Comparison of ENCODE assay signal across 18 mouse cellular contexts in the genomic region with DNA sequence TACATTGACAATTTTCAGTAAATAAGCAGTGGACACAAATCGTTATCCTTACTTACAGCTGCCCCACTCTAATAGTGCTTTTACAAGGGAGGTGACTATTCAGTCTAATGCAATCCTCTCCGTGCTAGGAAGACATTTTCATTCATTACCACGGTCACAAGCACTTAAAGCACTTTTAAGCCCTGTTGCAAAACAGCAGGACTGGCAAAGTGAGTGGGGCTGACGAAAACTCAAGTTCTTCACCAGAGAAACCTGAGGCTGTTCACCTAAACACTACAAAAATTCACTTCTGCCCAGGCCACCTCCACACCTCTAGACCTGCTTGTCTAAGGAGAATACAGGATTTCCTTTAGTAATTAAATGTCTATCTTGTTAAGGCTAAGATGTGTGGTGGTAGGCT.
DNase-seq lines count a peak whose midpoint lies in the region; ATAC-seq and TF ChIP-seq lines count a peak whose summit lies in the region.
"Had no signal": no experiment of that assay in that cellular context is flagged by ENCODE, and none has a peak within 500 bp of the region (broad histone marks: within the 10 kb centered on the region; RNA-seq: fewer than 3 reads in every experiment).

No protein-coding gene starts in this region.

- H3K9me3 ChIP-seq in forebrain, embryonic 12.5 days: no peaks in the 10 kb centered on the region
- no peaks in the 10 kb centered on the region for H3K9me3 ChIP-seq in forebrain, postnatal 0 days (ENCODE audit: low read length)
- H3K9me3 ChIP-seq in hindbrain, embryonic 10.5 days: no peaks in the 10 kb centered on the region
- H3K9me3 ChIP-seq: embryonic facial prominence, embryonic 10.5 days; embryonic facial prominence, embryonic 12.5 days had no signal

- H3K4me2 ChIP-seq in forebrain, embryonic 12.5 days: no peak overlapping the region
- H3K4me2 ChIP-seq in forebrain, postnatal 0 days (ENCODE audit: low read depth): no peak overlapping the region
- H3K4me2 ChIP-seq: embryonic facial prominence, embryonic 12.5 days had no signal

- H3K4me3 ChIP-seq in forebrain, embryonic 12.5 days (replicated peaks): no peak overlapping the region
- no peak overlapping the region for H3K4me3 ChIP-seq in forebrain, postnatal 0 days (ENCODE audit: low read depth, low read length)
- no peak overlapping the region for H3K4me3 ChIP-seq in hindbrain, embryonic 10.5 days
- H3K4me3 ChIP-seq: embryonic facial prominence, embryonic 10.5 days; embryonic facial prominence, embryonic 12.5 days had no signal

- H3K36me3 ChIP-seq in forebrain, embryonic 12.5 days (replicated peaks): no peaks in the 10 kb centered on the region
- no peaks in the 10 kb centered on the region for H3K36me3 ChIP-seq in forebrain, postnatal 0 days (ENCODE audit: insufficient read depth)
- H3K36me3 ChIP-seq in hindbrain, embryonic 10.5 days: no peaks in the 10 kb centered on the region
- H3K36me3 ChIP-seq: embryonic facial prominence, embryonic 10.5 days; embryonic facial prominence, embryonic 12.5 days had no signal

- no peak for ATAC-seq in forebrain, embryonic 12.5 days (ENCODE audit: low FRiP score)
- no peak for ATAC-seq in forebrain, postnatal 0 days
- ATAC-seq: forebrain, embryonic 14.5 days; forebrain, embryonic 16.5 days had no signal

- DNase-seq in forebrain, postnatal 0 days: no peak
- peak; percentile 23 for DNase-seq in lung, postnatal 25 days (ENCODE audit: low spot score)
- DNase-seq in lung, postnatal 4 days: no peak
- DNase-seq in brain, embryonic 14.5 days (ENCODE audit: low read depth): peak; percentile 45
- no peak for DNase-seq in hindbrain, embryonic 10.5 days (ENCODE audit: low spot score)
- DNase-seq: adrenal gland, adult 2 months; adrenal gland, postnatal 10 days; adrenal gland, postnatal 25 days; cerebellum, adult 11-12 months; cerebellum, adult 2 months; cerebellum, adult 9-10 months; cerebellum, postnatal 10 days; cerebellum, postnatal 25 days had no signal

- H3K27me3 ChIP-seq in forebrain, embryonic 12.5 days: no peaks in the 10 kb centered on the region
- no peaks in the 10 kb centered on the region for H3K27me3 ChIP-seq in forebrain, postnatal 0 days (ENCODE audit: insufficient read depth, low read length)
- H3K27me3 ChIP-seq in hindbrain, embryonic 10.5 days (ENCODE audit: insufficient read depth, poor library complexity, severe bottlenecking): no peaks in the 10 kb centered on the region
- H3K27me3 ChIP-seq: embryonic facial prominence, embryonic 12.5 days had no signal

- H3K4me1 ChIP-seq in forebrain, embryonic 12.5 days: peaks cover 35% of the 10 kb centered on the region
- H3K4me1 ChIP-seq in forebrain, postnatal 0 days (ENCODE audit: insufficient read depth): no peaks in the 10 kb centered on the region; the same call in 1 of the 2 replicates
- peaks cover 24% of the 10 kb centered on the region for H3K4me1 ChIP-seq in hindbrain, embryonic 10.5 days (replicated peaks)

- peak overlapping the region; percentile 36; the same call in 1 of the 2 replicates for H3K27ac ChIP-seq in forebrain, embryonic 12.5 days
- H3K27ac ChIP-seq in forebrain, postnatal 0 days (ENCODE audit: low read depth, low read length): no peak overlapping the region
- H3K27ac ChIP-seq in hindbrain, embryonic 10.5 days: no peak overlapping the region
- H3K27ac ChIP-seq: embryonic facial prominence, embryonic 10.5 days; embryonic facial prominence, embryonic 12.5 days had no signal

- WGBS in forebrain, embryonic 12.5 days: 24% methylated on average over 4 of the region's 4 CpGs
- WGBS in forebrain, postnatal 0 days: 29% methylated on average over 4 of the region's 4 CpGs
- WGBS in hindbrain, embryonic 10.5 days: 77% methylated on average over 4 of the region's 4 CpGs

- H3K9ac ChIP-seq in forebrain, embryonic 12.5 days: no peak overlapping the region
- H3K9ac ChIP-seq in forebrain, postnatal 0 days: no peak overlapping the region
- H3K9ac ChIP-seq: embryonic facial prominence, embryonic 12.5 days had no signal

- no peak for TF ChIP-seq CTCF in forebrain, postnatal 0 days (IDR thresholded peaks at IDR 0.05; ENCODE audit: low read depth)
- no peak for TF ChIP-seq CTCF in brain, embryonic 14.5 days (IDR thresholded peaks at IDR 0.05; ENCODE audit: borderline replicate concordance, extremely low read depth, insufficient read depth, insufficient read length)

- no peak for TF ChIP-seq POLR2A in brain, embryonic 14.5 days (IDR thresholded peaks at IDR 0.05; ENCODE audit: borderline replicate concordance, extremely low read depth, insufficient read depth, insufficient read length, poor library complexity, severe bottlenecking)

Comparison
In these comparisons a context has a peak if more than half of its experiments do, and no peak if none do; other contexts are left out.
1. DNase-seq: peak in lung, postnatal 25 days (single experiment) and brain, embryonic 14.5 days (single experiment); none in forebrain, postnatal 0 days (single experiment), lung, postnatal 4 days (0 of 2) and hindbrain, embryonic 10.5 days (single experiment).